Mouse (Mus musculus): Measurements from ENCODE around the gene Cxcl12.

DNA sequence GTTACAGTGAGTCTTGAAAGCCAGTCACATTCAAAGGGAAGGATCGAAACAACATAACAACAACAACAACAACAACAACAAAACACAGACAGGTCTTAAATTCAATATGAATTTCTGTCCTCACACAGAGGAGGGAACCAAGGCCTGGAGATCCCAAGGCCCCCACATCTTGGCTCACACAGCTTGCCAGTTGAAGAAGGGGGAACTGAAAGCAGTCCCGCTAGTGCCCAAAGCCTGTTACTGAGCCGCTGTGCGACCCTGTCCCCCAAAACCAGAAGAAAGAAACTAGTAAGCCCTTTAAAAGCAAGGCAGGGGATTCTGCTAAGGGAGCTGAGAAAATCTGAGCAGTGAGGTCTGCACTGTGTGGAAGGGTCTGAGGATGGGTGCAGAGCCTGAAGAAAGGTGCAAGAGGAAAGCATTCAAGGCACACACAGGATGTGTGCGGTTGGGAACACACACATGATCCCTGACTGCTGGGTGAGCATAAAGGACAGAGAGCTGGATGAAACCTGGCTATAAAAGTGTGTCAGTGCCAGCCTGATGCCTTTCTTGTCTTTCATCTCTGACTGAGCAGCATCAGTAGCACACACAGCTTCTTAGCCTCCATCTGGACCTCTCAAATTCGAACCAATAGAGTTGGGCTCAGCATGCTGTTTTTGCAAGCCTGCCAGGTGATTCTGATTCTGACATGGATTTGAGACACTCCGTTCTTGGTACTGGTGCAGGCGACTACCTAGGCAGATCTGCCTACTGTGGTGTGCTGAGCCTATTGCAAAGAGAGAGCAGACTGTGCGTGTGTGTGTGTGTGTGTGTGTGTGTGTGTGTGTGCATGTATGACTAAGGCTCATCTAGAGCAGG is 50.3 kb downstream of the Cxcl12 start:
- TF ChIP-seq CTCF (IDR thresholded peaks at IDR 0.05; ENCODE audit: low read depth, low read length) (no peak), POLR2A (IDR thresholded peaks at IDR 0.05; ENCODE audit: borderline replicate concordance, low read depth, low read length) (no peak)
